Mouse (Mus musculus) neural tube, embryonic 12.5 days (tissue): ENCODE measurements around the gene Wwp2. TPM values are rescaled to one million over a fixed set of nuclear protein-coding genes. Genes with fewer than 3 reads are reported as not detected.

Experiments
- ATAC-seq: fragments of 200-750 bp; cut with Nextera tagmentation; 2 replicates; pipeline ENCODE4 v1.8.0; 2017; ENCODE audit warnings: low read depth, mild to moderate bottlenecking, moderate TSS enrichment, moderate library complexity; ENCODE audit not compliant: low FRiP score
- H3K27ac ChIP-seq: fragments of 300-500 bp; sonication (generic); 2 replicates; pipeline ENCODE4 v1.5.1; 2016
- H3K27me3 ChIP-seq: fragments of 300-500 bp; sonication (generic); replicated peaks from 2 replicates; pipeline ENCODE4 v1.6.1; 2016; ENCODE audit warnings: mild to moderate bottlenecking
- H3K36me3 ChIP-seq: fragments of 300-500 bp; sonication (generic); 2 replicates; pipeline ENCODE4 v1.6.1; 2016; ENCODE audit warnings: mild to moderate bottlenecking
- H3K4me1 ChIP-seq: fragments of 300-500 bp; sonication (generic); 2 replicates; pipeline ENCODE4 v1.6.1; 2016
- H3K4me2 ChIP-seq: fragments of 300-500 bp; sonication (generic); replicated peaks from 2 replicates; pipeline ENCODE4 v1.6.1; 2016; ENCODE audit warnings: mild to moderate bottlenecking
- H3K4me3 ChIP-seq: fragments of 300-500 bp; sonication (generic); 2 replicates; pipeline ENCODE4 v1.5.1; 2016
- H3K9ac ChIP-seq: fragments of 300-500 bp; sonication (generic); 2 replicates; pipeline ENCODE4 v1.6.1; 2016; ENCODE audit warnings: mild to moderate bottlenecking
- H3K9me3 ChIP-seq: fragments of 300-500 bp; sonication (generic); 2 replicates; pipeline ENCODE4 v1.6.1; 2016; ENCODE audit warnings: mild to moderate bottlenecking
- WGBS: fragments of 180-500 bp; shearing (Covaris S2); methylation state at CpG from one replicate; pipeline ENCODE4 v1.1.7; 2016; 5-methylcytosine and 5-hydroxymethylcytosine counted together
- polyA plus RNA-seq: library from polyadenylated mRNA; unstranded; fragments of >200 nt; fragmentation: Nextera tagmentation; extraction: Ambion mirVana; gene quantifications from 2 replicates; pipeline ENCODE4 v1.2.1, GENCODE M21; 2016

The Wwp2 gene
- polyA plus RNA-seq, 1 experiment from 2014 or later, result 74.2 TPM

DNA sequence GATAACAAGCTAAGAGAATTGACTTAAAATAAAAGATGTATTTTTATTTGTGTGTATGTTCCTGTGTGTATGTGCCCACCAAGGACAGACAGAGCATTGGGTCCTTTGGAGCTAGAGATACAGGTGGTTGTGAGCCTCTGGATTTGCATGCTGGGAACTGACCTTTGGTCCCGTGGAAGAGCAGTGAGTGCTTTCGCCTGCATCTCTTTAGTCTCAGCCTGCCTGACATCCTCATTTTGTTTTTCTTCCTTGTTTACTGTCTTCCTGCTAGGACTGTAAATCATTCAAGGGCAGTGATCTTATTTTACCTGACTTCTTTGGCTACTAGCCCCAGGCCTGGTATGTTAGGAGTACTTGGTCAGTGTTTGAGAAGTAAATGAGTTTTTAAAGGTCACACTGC lies 1.5 kb downstream of the Wwp2 start:
- peaks cover 15% of the 10 kb centered on the region for H3K4me1 ChIP-seq
- peak overlapping the region; percentile 64; the same call in 1 of the 2 replicates for H3K4me2 ChIP-seq
- H3K36me3 ChIP-seq, result no peaks in the 10 kb centered on the region
- H3K27ac ChIP-seq, result no peak overlapping the region
- no peaks in the 10 kb centered on the region for H3K27me3 ChIP-seq
- no peak overlapping the region for H3K9ac ChIP-seq
- no peak overlapping the region for H3K4me3 ChIP-seq
- 70% methylated on average over 2 of the region's 2 CpGs for WGBS
- no peaks in the 10 kb centered on the region for H3K9me3 ChIP-seq
- ATAC-seq, result no peak

GRCm38 (mm10) chr8:107439880-107440625 lies 3.9 kb downstream of the Wwp2 start:
- Histone ChIP-seq H3K27ac (no peak overlapping the region), H3K9ac (no peak overlapping the region), H3K4me3 (no peak overlapping the region), H3K27me3 (no peaks in the 10 kb centered on the region), H3K4me2 (no peak overlapping the region), H3K9me3 (no peaks in the 10 kb centered on the region), H3K36me3 (no peaks in the 10 kb centered on the region), H3K4me1 (peaks cover 15% of the 10 kb centered on the region)
- WGBS, result 96% methylated on average over 3 of the region's 3 CpGs
- ATAC-seq, result no peak

GRCm38 (mm10) chr8:107444626-107445025 lies 8.5 kb downstream of the Wwp2 start:
- H3K4me2 ChIP-seq, result no peak overlapping the region
- no peak overlapping the region for H3K27ac ChIP-seq
- 92% methylated on average over 3 of the region's 3 CpGs for WGBS
- H3K9ac ChIP-seq, result no peak overlapping the region
- H3K36me3 ChIP-seq, result no peaks in the 10 kb centered on the region
- no peak overlapping the region for H3K4me3 ChIP-seq
- ATAC-seq, result no peak
- H3K9me3 ChIP-seq, result no peaks in the 10 kb centered on the region
- H3K27me3 ChIP-seq, result no peaks in the 10 kb centered on the region
- H3K4me1 ChIP-seq, result peaks cover 4% of the 10 kb centered on the region; the same call in 1 of the 2 replicates

GRCm38 (mm10) chr8:107447713-107448112 lies 11.5 kb downstream of the Wwp2 start:
- no peak for ATAC-seq
- Histone ChIP-seq H3K36me3 (no peaks in the 10 kb centered on the region), H3K4me1 (peaks cover 4% of the 10 kb centered on the region; the same call in 1 of the 2 replicates), H3K27me3 (no peaks in the 10 kb centered on the region), H3K4me3 (no peak overlapping the region), H3K9me3 (no peaks in the 10 kb centered on the region), H3K27ac (no peak overlapping the region), H3K4me2 (no peak overlapping the region), H3K9ac (no peak overlapping the region)

DNA sequence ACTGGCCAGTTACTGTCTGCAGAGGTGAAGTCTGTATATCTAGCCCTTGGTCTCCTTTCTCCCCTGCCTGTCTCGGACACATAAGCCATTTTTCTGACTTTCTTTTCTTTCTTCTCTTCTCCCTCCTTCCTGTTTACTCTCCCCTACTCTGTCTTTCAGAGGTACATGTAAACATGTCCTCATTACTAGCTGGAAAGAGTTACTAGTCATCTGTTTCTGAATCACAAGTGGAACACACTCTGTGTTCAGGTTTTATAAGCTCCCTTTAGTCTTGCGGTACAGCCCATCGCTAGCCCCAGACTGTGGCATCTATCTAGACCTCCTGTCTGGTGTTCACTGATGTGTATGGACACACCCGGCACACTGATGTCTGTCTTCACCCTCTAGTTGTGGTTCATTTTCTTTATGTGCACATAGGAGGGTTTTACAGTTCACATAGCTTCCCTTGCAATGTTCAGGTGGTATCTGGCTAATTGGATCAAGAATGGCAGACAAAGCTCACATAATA lies 12.3 kb downstream of the Wwp2 start:
- Histone ChIP-seq H3K4me1 (peaks cover 4% of the 10 kb centered on the region; the same call in 1 of the 2 replicates), H3K27me3 (no peaks in the 10 kb centered on the region), H3K27ac (no peak overlapping the region), H3K4me2 (no peak overlapping the region), H3K9ac (no peak overlapping the region), H3K9me3 (no peaks in the 10 kb centered on the region), H3K4me3 (no peak overlapping the region), H3K36me3 (peaks cover 3% of the 10 kb centered on the region)
- no peak for ATAC-seq
- 73% methylated on average over 4 of the region's 4 CpGs for WGBS

GRCm38 (mm10) chr8:107449130-107449529 lies 13.0 kb downstream of the Wwp2 start:
- Histone ChIP-seq H3K27me3 (no peaks in the 10 kb centered on the region), H3K27ac (no peak overlapping the region), H3K9ac (0 out of 2 replicates have a peak overlapping the region, but pooled peaks have one; percentile 1), H3K4me3 (no peak overlapping the region), H3K4me1 (peaks cover 4% of the 10 kb centered on the region; the same call in 1 of the 2 replicates), H3K9me3 (no peaks in the 10 kb centered on the region), H3K36me3 (peaks cover 8% of the 10 kb centered on the region), H3K4me2 (no peak overlapping the region)
- WGBS, result 27% methylated on average over 8 of the region's 8 CpGs
- no peak for ATAC-seq

DNA sequence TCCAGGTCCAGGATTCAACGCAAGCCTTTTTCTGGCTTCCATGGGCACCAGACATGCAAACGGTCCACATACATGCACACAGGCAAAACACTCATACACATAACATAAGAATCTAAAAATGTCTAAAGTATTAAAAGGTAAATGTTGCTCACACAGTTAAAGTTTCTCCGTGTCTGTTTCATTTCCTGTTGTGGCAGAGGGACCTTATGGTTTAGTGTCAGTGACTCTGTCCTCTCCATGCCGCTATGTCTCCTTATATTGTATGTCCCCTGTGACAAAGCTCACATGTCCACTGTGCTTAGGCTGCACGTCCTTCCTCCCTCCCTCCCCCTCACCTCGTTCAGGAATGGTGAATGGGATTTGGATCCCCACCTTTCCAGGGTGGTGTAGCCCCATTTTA lies 13.5 kb downstream of the Wwp2 start:
- H3K9ac ChIP-seq, result 0 out of 2 replicates have a peak overlapping the region, but pooled peaks have one; percentile 1
- no peak overlapping the region for H3K4me3 ChIP-seq
- no peak overlapping the region for H3K27ac ChIP-seq
- peaks cover 4% of the 10 kb centered on the region; the same call in 1 of the 2 replicates for H3K4me1 ChIP-seq
- 81% methylated on average over 6 of the region's 6 CpGs for WGBS
- H3K9me3 ChIP-seq, result no peaks in the 10 kb centered on the region
- no peak for ATAC-seq
- H3K4me2 ChIP-seq, result no peak overlapping the region
- H3K36me3 ChIP-seq, result peaks cover 8% of the 10 kb centered on the region
- H3K27me3 ChIP-seq, result no peaks in the 10 kb centered on the region

DNA sequence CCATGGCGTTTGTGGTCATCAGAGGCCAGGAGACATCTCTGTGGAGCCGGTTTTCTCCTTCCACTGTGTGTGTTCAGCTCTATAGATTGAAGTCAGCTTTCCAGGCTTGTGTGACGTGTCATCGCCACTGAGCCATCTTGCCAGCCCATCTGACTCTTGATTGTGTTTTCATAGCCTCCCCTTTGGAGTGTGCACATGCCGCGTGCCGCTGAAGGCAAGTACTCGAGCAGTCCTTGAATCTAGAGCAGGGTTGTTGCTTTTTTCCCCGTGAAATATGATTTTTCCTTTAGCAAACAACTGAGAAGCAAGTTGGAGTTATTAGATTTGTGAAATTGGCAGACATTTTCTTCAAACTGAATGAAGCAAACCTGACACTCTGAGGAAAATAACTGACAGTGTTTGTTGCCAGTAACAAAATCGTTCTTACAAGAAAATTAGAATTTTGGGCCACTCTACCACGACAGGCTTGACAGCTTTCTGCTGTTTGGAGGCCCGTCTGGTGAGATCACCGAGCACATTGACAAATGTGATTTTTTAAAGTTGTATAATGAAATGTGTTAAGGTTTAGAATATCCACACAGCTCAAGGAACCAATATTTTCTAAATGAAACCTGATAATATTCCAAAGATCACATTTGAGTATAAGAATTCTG lies 15.4 kb downstream of the Wwp2 start:
- H3K4me1 ChIP-seq, result peaks cover 4% of the 10 kb centered on the region; the same call in 1 of the 2 replicates
- no peak for ATAC-seq

DNA sequence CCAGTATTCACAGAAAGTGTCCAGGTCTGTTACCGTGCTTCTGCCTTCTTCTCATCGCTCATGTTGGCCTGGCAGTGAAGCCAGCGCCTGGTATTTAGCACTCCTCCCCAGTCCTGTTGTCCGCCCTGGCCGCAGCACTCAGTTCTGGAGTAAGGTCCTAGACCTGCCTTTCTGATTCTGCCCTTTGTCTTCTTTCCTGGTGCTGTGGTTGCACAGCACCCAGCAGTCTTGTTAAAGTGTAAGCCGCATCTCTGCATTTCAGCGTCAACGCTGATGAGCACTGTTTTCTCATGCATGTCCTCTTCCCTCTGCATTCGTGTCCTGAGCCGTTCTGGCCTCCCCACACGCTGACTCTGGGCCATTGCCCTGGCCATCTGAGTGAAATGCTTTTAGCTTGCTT lies 17.2 kb downstream of the Wwp2 start:
- Histone ChIP-seq H3K9ac (no peak overlapping the region), H3K4me1 (peaks cover 4% of the 10 kb centered on the region; the same call in 1 of the 2 replicates), H3K36me3 (peaks cover 20% of the 10 kb centered on the region), H3K9me3 (no peaks in the 10 kb centered on the region), H3K4me2 (no peak overlapping the region), H3K4me3 (no peak overlapping the region), H3K27ac (no peak overlapping the region), H3K27me3 (no peaks in the 10 kb centered on the region)
- no peak for ATAC-seq
- WGBS, result 97% methylated on average over 11 of the region's 11 CpGs

More for the DNA sequence above, 15.4 kb downstream of the Wwp2 start:
- WGBS, result 88% methylated on average over 13 of the region's 13 CpGs
- Histone ChIP-seq H3K27me3 (no peaks in the 10 kb centered on the region), H3K27ac (no peak overlapping the region), H3K36me3 (peaks cover 8% of the 10 kb centered on the region), H3K9ac (no peak overlapping the region), H3K4me2 (no peak overlapping the region), H3K4me3 (no peak overlapping the region), H3K9me3 (no peaks in the 10 kb centered on the region)

DNA sequence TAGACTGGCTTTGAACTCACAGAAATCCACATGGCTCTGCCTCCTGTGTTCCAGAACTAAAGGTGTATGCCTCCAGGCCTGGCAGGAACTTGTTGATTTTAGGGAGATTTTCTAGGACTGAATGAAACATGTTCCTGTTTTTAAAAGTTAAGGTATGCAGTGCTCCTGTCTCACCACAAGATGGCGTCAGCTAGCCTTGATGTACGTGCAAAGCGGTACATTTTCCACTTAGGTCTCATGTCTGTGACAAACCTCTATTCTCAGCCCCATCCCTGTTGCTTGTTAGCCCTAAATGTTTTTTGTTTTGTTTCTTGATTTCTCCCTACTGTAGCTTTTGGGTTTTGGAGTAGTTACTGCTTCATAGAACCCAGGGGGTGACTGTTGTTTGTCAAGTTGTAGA lies 19.1 kb downstream of the Wwp2 start:
- H3K9ac ChIP-seq, result no peak overlapping the region
- peaks cover 30% of the 10 kb centered on the region for H3K36me3 ChIP-seq
- no peak overlapping the region for H3K4me2 ChIP-seq
- no peak overlapping the region for H3K4me3 ChIP-seq
- no peaks in the 10 kb centered on the region for H3K27me3 ChIP-seq
- H3K4me1 ChIP-seq, result no peaks in the 10 kb centered on the region
- H3K27ac ChIP-seq, result no peak overlapping the region
- no peaks in the 10 kb centered on the region for H3K9me3 ChIP-seq
- 16% methylated on average over 3 of the region's 3 CpGs for whole genome bisulfite sequencing
- ATAC-seq, result no peak

- 80% methylated on average over 4 of the region's 4 CpGs for WGBS
- Histone ChIP-seq H3K4me1 (no peaks in the 10 kb centered on the region), H3K4me3 (no peak overlapping the region), H3K36me3 (peaks cover 52% of the 10 kb centered on the region), H3K9me3 (no peaks in the 10 kb centered on the region), H3K27ac (no peak overlapping the region), H3K27me3 (no peaks in the 10 kb centered on the region), H3K4me2 (no peak overlapping the region), H3K9ac (no peak overlapping the region)
- no peak for ATAC-seq
Measured at GRCm38 (mm10) chr8:107457725-107458124, 21.6 kb downstream of the Wwp2 start.

DNA sequence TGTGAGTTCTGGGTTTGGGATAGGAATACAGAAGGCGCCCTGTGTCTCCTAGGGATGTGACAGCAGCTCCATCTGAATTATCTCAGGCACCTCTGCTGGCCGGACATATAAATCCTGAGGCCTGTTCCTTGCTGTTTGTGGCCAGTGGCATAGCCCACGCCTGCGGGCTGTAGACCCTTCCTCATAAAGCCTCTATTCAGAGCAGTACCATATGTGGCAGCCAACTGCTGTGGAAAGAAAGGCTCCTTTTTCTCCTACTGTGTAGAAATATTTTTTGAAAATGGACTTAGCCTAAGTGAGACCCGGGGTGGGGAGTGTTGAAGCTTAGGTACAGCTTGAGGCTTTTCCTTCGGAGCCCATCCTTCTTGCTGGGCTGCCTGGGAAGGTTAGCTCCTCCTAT lies 22.1 kb downstream of the Wwp2 start:
- Histone ChIP-seq H3K27ac (no peak overlapping the region), H3K36me3 (peaks cover 55% of the 10 kb centered on the region)
- 79% methylated on average over 6 of the region's 6 CpGs for WGBS

More for the DNA sequence above, 22.1 kb downstream of the Wwp2 start:
- no peak for ATAC-seq
- H3K9ac ChIP-seq, result no peak overlapping the region
- no peaks in the 10 kb centered on the region for H3K27me3 ChIP-seq
- H3K4me1 ChIP-seq, result no peaks in the 10 kb centered on the region
- no peaks in the 10 kb centered on the region for H3K9me3 ChIP-seq
- H3K4me2 ChIP-seq, result no peak overlapping the region
- no peak overlapping the region for H3K4me3 ChIP-seq
